Mouse (Mus musculus) colon, adult 2 months (tissue): ENCODE measurements around the gene Mrap. TPM values are rescaled to one million over a fixed set of nuclear protein-coding genes. Genes with fewer than 3 reads are reported as not detected.

Experiments used
- polyA plus RNA-seq: library from polyadenylated mRNA; depleted of rRNA; stranded (reverse); fragments of >200 nt; gene quantifications from 2 replicates; pipeline ENCODE4 v1.2.3, GENCODE M21; 2012; rRNA removed

The Mrap gene
- 3.3 and 3.9 TPM in 2 replicates for polyA plus RNA-seq

GRCm38 (mm10) chr16:90738092-90738956, at the start of gene Mrap:
TSS of gene Mrap (plus strand) at chr16:90738207.

GRCm38 (mm10) chr16:90727233-90728115, 10.5 kb upstream of the Mrap start, which contains the start of gene Mis18a:
TSS of gene Mis18a (minus strand) at chr16:90727404.

Other genes starting within 250 kb of the Mrap start
- 14.3 and 14.4 TPM in 2 replicates for gene Mis18a, start 10.8 kb upstream of the Mrap start, polyA plus RNA-seq
- gene Urb1, start 72.2 kb downstream of the Mrap start, polyA plus RNA-seq, result 3.4 and 3.8 TPM in 2 replicates
- 1.3 and 1.8 TPM in 2 replicates for gene Eva1c, start 88.5 kb downstream of the Mrap start, polyA plus RNA-seq
- gene Cfap298, start 196.9 kb downstream of the Mrap start, polyA plus RNA-seq, result 35.0 and 42.7 TPM in 2 replicates